Mouse (Mus musculus) cortical plate, adult 2 months (tissue): ENCODE data around the gene Mup1. TPM values are rescaled to one million over a fixed set of nuclear protein-coding genes. Genes with fewer than 3 reads are reported as not detected.
"Not testable (repeated sequence)": the region's sequence is repeated elsewhere in the genome, so short reads cannot be mapped to it uniquely, and the experiment has no call there.

ENCODE experiments used
- H3K27ac ChIP-seq: fragments of 200-500 bp; 2 replicates; pipeline ENCODE4 v1.5.1; 2012; ENCODE audit warnings: low read length, control low read depth, inconsistent platforms; ENCODE audit not compliant: insufficient read depth
- H3K4me1 ChIP-seq: fragments of 200-500 bp; 2 replicates; pipeline ENCODE4 v1.6.1; 2011; ENCODE audit warnings: low read length; ENCODE audit not compliant: control insufficient read depth, insufficient read depth
- H3K4me3 ChIP-seq: fragments of 200-500 bp; 2 replicates; pipeline ENCODE4 v1.5.1; 2011; ENCODE audit warnings: mild to moderate bottlenecking, low read length, control low read depth; ENCODE audit not compliant: insufficient read depth
- polyA plus RNA-seq: library from polyadenylated mRNA; depleted of rRNA; stranded (reverse); fragments of >200 nt; gene quantifications from 2 replicates; pipeline ENCODE4 v1.2.3, GENCODE M21; 2012; rRNA removed

The Mup1 gene
- polyA plus RNA-seq, result not detected in 2 replicates

- H3K27ac ChIP-seq, H3K4me1 ChIP-seq, H3K4me3 ChIP-seq: not testable (repeated sequence)
These were observed at the start of gene Mup1 for GRCm38 (mm10) chr4:60501860-60502259. Gene Mup1, minus strand, starts transcription at chr4:60501960.

Other genes with a start within 250 kb of the Mup1 start
- not detected in 2 replicates for gene Mup9, start 80.0 kb downstream of the Mup1 start, polyA plus RNA-seq
- not detected in 2 replicates for gene Mup10, start 80.2 kb upstream of the Mup1 start, polyA plus RNA-seq
- gene Mup11, start 160.5 kb upstream of the Mup1 start, polyA plus RNA-seq, result not detected in 2 replicates
- gene Mup12, start 239.4 kb upstream of the Mup1 start, polyA plus RNA-seq, result not detected in 2 replicates